Mouse (Mus musculus): ENCODE measurements at regions not wholly inside any gene's neighbourhood (a gene's known extent, or its start where the extent isn't known, plus 50 kb on each side); places are given as distances from the start of the nearest gene placed in this dataset.

DNA sequence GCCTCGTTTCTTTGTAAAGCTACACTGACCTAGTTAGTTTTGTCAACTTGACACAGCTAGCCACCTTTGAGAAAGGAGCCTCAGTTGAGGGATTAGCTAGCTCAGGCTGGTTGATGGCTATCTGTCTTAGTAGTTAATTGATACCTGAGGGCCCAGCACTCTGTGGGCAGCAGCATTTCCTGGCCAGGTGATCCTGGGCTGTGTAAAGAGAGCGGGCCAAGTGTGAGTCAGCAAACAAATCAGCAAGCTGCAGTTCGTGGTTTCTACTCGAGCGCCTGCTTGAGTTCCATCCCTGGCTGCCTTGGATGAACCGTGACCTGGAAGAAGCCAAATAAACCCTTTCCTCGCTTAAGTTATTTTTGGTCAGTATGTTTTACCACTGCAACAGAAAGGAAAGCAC, 106.6 kb upstream of the Fut8 start:
- no peaks in the 10 kb centered on the region for H3K4me1 ChIP-seq (ENCODE audit: control insufficient read depth in 2 of 2, insufficient read depth in 2 of 2, low read length in 2 of 2, poor library complexity in 1 of 2)
- in situ Hi-C loops (cut with MboI; ENCODE audit: low sequenced_read_pairs in 2 of 2, unreplicated experiment in 2 of 2): no loop called here

DNA sequence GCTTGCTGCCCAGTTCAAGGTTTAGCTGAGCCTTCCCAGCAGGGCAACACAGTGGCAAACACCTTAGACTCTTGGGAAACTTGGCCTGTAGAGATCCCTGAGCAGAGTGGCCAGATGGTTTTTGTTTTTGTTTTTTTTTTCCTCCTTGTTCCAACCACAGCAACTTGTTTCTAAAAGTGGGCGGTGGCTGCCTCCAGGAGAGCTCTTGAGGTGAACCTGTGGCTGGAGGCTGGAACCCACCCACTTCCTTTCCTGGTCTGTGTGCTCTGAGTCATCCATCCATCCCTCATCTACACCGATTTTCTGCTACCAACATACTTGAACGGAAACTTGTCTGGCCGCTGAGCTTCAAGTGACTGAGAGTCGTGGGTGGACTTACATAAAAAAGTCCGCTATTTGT, 107.4 kb upstream of the Fut8 start:
- TF ChIP-seq ZC3H11A (IDR thresholded peaks at IDR 0.05; ENCODE audit: borderline replicate concordance, low read depth, low read length) (no peak), CHD2 (IDR thresholded peaks at IDR 0.05; ENCODE audit: low read depth, low read length) (no peak), MAFK (IDR thresholded peaks at IDR 0.05; ENCODE audit: insufficient read depth, low read depth, low read length) (no peak), HCFC1 (IDR thresholded peaks at IDR 0.05; ENCODE audit: borderline replicate concordance, insufficient read depth, low read length) (no peak), ZNF384 (IDR thresholded peaks at IDR 0.05; ENCODE audit: low read depth, low read length) (no peak)
- Histone ChIP-seq H3K9me3 (ENCODE audit: control insufficient read depth, insufficient read depth, low read depth, low read length) (no peaks in the 10 kb centered on the region), H3K27ac (ENCODE audit: insufficient read depth, low read depth, low read length, poor library complexity, severe bottlenecking) (no peak overlapping the region), H3K9ac (ENCODE audit: insufficient read depth, low read depth, low read length, poor library complexity, severe bottlenecking) (no peak overlapping the region), H3K36me3 (ENCODE audit: control insufficient read depth, insufficient read depth, low read length, poor library complexity, severe bottlenecking) (no peaks in the 10 kb centered on the region), H3K4me3 (ENCODE audit: insufficient read depth in 1 of 2, low read depth in 1 of 2, low read length in 2 of 2, poor library complexity in 1 of 2, severe bottlenecking in 1 of 2) (no peak overlapping the region), H3K4me1 (ENCODE audit: control insufficient read depth in 2 of 2, insufficient read depth in 2 of 2, low read length in 2 of 2, poor library complexity in 1 of 2) (no peaks in the 10 kb centered on the region)
- no peak for DNase-seq (ENCODE audit: low read depth, low spot score)
- in situ Hi-C loops (cut with MboI; ENCODE audit: low sequenced_read_pairs in 2 of 2, unreplicated experiment in 2 of 2): no loop called here

More for the DNA sequence above, 106.6 kb upstream of the Fut8 start:
- no peak overlapping the region for H3K27ac ChIP-seq (ENCODE audit: insufficient read depth, low read depth, low read length, poor library complexity, severe bottlenecking)
- no peak for DNase-seq (ENCODE audit: low read depth, low spot score)
- H3K4me3 ChIP-seq (ENCODE audit: insufficient read depth in 1 of 2, low read depth in 1 of 2, low read length in 2 of 2, poor library complexity in 1 of 2, severe bottlenecking in 1 of 2): no peak overlapping the region
- no peaks in the 10 kb centered on the region for H3K36me3 ChIP-seq (ENCODE audit: control insufficient read depth, insufficient read depth, low read length, poor library complexity, severe bottlenecking)
- no peak for TF ChIP-seq ZC3H11A (IDR thresholded peaks at IDR 0.05; ENCODE audit: borderline replicate concordance, low read depth, low read length)
- TF ChIP-seq ZNF384 (IDR thresholded peaks at IDR 0.05; ENCODE audit: low read depth, low read length): no peak
- no peak overlapping the region for H3K9ac ChIP-seq (ENCODE audit: insufficient read depth, low read depth, low read length, poor library complexity, severe bottlenecking)
- H3K9me3 ChIP-seq (ENCODE audit: control insufficient read depth, insufficient read depth, low read depth, low read length): no peaks in the 10 kb centered on the region

DNA sequence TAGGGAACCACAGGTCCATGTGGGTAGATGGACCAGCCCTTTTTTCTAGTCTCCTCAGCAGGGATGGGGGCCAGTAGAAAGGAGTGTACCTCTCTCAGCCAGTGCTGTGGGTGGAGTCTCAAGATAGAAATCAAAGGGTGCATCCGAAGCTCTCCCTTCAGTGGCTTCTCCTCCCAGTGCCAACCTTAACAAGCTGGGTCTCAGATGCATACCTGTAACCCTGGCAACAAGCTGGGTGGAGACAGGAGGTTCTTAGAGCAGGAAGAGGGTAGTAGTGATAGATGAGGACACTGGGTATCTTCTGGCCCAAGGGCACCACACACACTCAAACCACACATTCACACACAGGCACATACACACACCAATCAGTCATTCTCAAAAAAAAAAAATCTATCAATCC, 113.7 kb upstream of the Fut8 start:
- Histone ChIP-seq H3K4me3 (ENCODE audit: insufficient read depth in 1 of 2, low read depth in 1 of 2, low read length in 2 of 2, poor library complexity in 1 of 2, severe bottlenecking in 1 of 2) (no peak overlapping the region), H3K36me3 (ENCODE audit: control insufficient read depth, insufficient read depth, low read length, poor library complexity, severe bottlenecking) (no peaks in the 10 kb centered on the region), H3K27ac (ENCODE audit: insufficient read depth, low read depth, low read length, poor library complexity, severe bottlenecking) (no peak overlapping the region), H3K9me3 (ENCODE audit: control insufficient read depth, insufficient read depth, low read depth, low read length) (no peaks in the 10 kb centered on the region), H3K9ac (ENCODE audit: insufficient read depth, low read depth, low read length, poor library complexity, severe bottlenecking) (no peak overlapping the region), H3K4me1 (ENCODE audit: control insufficient read depth in 2 of 2, insufficient read depth in 2 of 2, low read length in 2 of 2, poor library complexity in 1 of 2) (no peaks in the 10 kb centered on the region)
- TF ChIP-seq ZNF384 (IDR thresholded peaks at IDR 0.05; ENCODE audit: low read depth, low read length): no peak
- TF ChIP-seq HCFC1 (IDR thresholded peaks at IDR 0.05; ENCODE audit: borderline replicate concordance, insufficient read depth, low read length): no peak
- no peak for TF ChIP-seq MAFK (IDR thresholded peaks at IDR 0.05; ENCODE audit: insufficient read depth, low read depth, low read length)
- no peak for TF ChIP-seq ZC3H11A (IDR thresholded peaks at IDR 0.05; ENCODE audit: borderline replicate concordance, low read depth, low read length)
- no peak for TF ChIP-seq CHD2 (IDR thresholded peaks at IDR 0.05; ENCODE audit: low read depth, low read length)
- in situ Hi-C loops (cut with MboI; ENCODE audit: low sequenced_read_pairs in 2 of 2, unreplicated experiment in 2 of 2): no loop called here
- no peak for DNase-seq (ENCODE audit: low read depth, low spot score)

DNA sequence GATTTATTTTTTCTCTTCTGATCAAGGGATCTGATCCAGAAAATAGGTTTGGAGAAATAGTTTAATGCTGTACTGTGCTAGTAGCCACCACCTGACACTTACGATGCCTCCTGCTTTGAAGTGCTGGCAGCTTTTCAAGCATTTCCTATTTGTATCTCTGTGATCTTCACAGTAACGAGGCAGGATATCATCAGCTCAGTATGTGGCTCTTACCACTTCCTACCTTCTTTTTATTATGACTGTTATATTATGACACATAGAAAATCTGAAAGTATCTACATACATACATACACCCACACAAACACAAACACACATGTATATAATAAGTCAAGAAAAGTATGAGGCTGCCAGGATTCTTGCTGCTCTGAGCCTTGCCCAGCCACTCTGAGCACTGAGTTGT, 124.4 kb upstream of the Fut8 start:
- no peaks in the 10 kb centered on the region for H3K36me3 ChIP-seq (ENCODE audit: control insufficient read depth, insufficient read depth, low read length, poor library complexity, severe bottlenecking)
- no peak overlapping the region for H3K27ac ChIP-seq (ENCODE audit: insufficient read depth, low read depth, low read length, poor library complexity, severe bottlenecking)
- H3K4me1 ChIP-seq (ENCODE audit: control insufficient read depth in 2 of 2, insufficient read depth in 2 of 2, low read length in 2 of 2, poor library complexity in 1 of 2): no peaks in the 10 kb centered on the region
- TF ChIP-seq HCFC1 (IDR thresholded peaks at IDR 0.05; ENCODE audit: borderline replicate concordance, insufficient read depth, low read length) (no peak), MAFK (IDR thresholded peaks at IDR 0.05; ENCODE audit: insufficient read depth, low read depth, low read length) (no peak), ZC3H11A (IDR thresholded peaks at IDR 0.05; ENCODE audit: borderline replicate concordance, low read depth, low read length) (no peak), ZNF384 (IDR thresholded peaks at IDR 0.05; ENCODE audit: low read depth, low read length) (no peak), CHD2 (IDR thresholded peaks at IDR 0.05; ENCODE audit: low read depth, low read length) (no peak)
- no peak overlapping the region for H3K4me3 ChIP-seq (ENCODE audit: insufficient read depth in 1 of 2, low read depth in 1 of 2, low read length in 2 of 2, poor library complexity in 1 of 2, severe bottlenecking in 1 of 2)
- in situ Hi-C loops (cut with MboI; ENCODE audit: low sequenced_read_pairs in 2 of 2, unreplicated experiment in 2 of 2): no loop called here
- DNase-seq (ENCODE audit: low read depth, low spot score): no peak
- no peak overlapping the region for H3K9ac ChIP-seq (ENCODE audit: insufficient read depth, low read depth, low read length, poor library complexity, severe bottlenecking)
- H3K9me3 ChIP-seq (ENCODE audit: control insufficient read depth, insufficient read depth, low read depth, low read length): no peaks in the 10 kb centered on the region

DNA sequence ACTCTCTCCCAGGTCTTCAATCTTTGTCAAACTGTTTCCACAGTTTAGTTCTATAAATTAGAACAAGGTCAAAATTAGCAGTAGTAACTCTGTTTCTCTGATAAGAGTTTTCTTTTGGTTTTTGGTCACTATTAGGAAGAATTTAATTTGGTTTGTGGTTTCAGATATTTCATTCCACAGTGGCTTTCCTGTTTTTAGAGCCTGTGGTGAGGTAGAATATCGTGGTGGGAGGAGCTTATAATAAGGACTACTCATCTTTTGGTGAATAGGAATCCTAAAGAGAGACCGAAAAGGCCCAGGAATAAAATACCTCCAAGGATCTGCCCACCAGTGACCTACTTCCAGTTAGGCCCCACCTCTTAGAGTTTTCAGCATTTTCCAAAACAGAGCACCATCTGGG, 125.8 kb upstream of the Fut8 start:
- in situ Hi-C loops (cut with MboI; ENCODE audit: low sequenced_read_pairs in 2 of 2, unreplicated experiment in 2 of 2): no loop called here
- no peaks in the 10 kb centered on the region for H3K9me3 ChIP-seq (ENCODE audit: control insufficient read depth, insufficient read depth, low read depth, low read length)
- H3K9ac ChIP-seq (ENCODE audit: insufficient read depth, low read depth, low read length, poor library complexity, severe bottlenecking): no peak overlapping the region
- DNase-seq (ENCODE audit: low read depth, low spot score): no peak
- H3K4me1 ChIP-seq (ENCODE audit: control insufficient read depth in 2 of 2, insufficient read depth in 2 of 2, low read length in 2 of 2, poor library complexity in 1 of 2): no peaks in the 10 kb centered on the region
- H3K27ac ChIP-seq (ENCODE audit: insufficient read depth, low read depth, low read length, poor library complexity, severe bottlenecking): no peak overlapping the region
- no peaks in the 10 kb centered on the region for H3K36me3 ChIP-seq (ENCODE audit: control insufficient read depth, insufficient read depth, low read length, poor library complexity, severe bottlenecking)
- no peak for TF ChIP-seq HCFC1 (IDR thresholded peaks at IDR 0.05; ENCODE audit: borderline replicate concordance, insufficient read depth, low read length)
- no peak for TF ChIP-seq ZNF384 (IDR thresholded peaks at IDR 0.05; ENCODE audit: low read depth, low read length)
- no peak for TF ChIP-seq MAFK (IDR thresholded peaks at IDR 0.05; ENCODE audit: insufficient read depth, low read depth, low read length)
- TF ChIP-seq CHD2 (IDR thresholded peaks at IDR 0.05; ENCODE audit: low read depth, low read length): no peak
- TF ChIP-seq ZC3H11A (IDR thresholded peaks at IDR 0.05; ENCODE audit: borderline replicate concordance, low read depth, low read length): no peak
- no peak overlapping the region for H3K4me3 ChIP-seq (ENCODE audit: insufficient read depth in 1 of 2, low read depth in 1 of 2, low read length in 2 of 2, poor library complexity in 1 of 2, severe bottlenecking in 1 of 2)
